Mouse (Mus musculus) midbrain, embryonic 11.5 days (tissue): ENCODE results near the gene Bola1. TPM values are rescaled to one million over a fixed set of nuclear protein-coding genes. Genes with fewer than 3 reads are reported as not detected.
"Not testable (repeated sequence)": the region's sequence is repeated elsewhere in the genome, so short reads cannot be mapped to it uniquely, and the experiment has no call there.

Experiments
- ATAC-seq: fragments of 200-750 bp; cut with Nextera tagmentation; 2 replicates; pipeline ENCODE4 v1.8.0; 2017; ENCODE audit warnings: moderate TSS enrichment, moderate library complexity; ENCODE audit not compliant: low FRiP score
- DNase-seq: peaks from one replicate; pipeline ENCODE4 v3.0.0; 2015; ENCODE audit warnings: low spot score; ENCODE audit errors: missing footprints
- H3K27ac ChIP-seq: fragments of 300-500 bp; sonication (generic); 2 replicates; pipeline ENCODE4 v1.5.1; 2014; ENCODE audit warnings: low read depth, low read length
- H3K27me3 ChIP-seq: fragments of 300-500 bp; sonication (generic); 2 replicates; pipeline ENCODE4 v1.6.1; 2014; ENCODE audit warnings: mild to moderate bottlenecking, low read length, moderate library complexity, mixed read lengths; ENCODE audit not compliant: control insufficient read depth, insufficient read depth
- H3K36me3 ChIP-seq: fragments of 300-500 bp; sonication (generic); 2 replicates; pipeline ENCODE4 v1.6.1; 2014; ENCODE audit warnings: mild to moderate bottlenecking, low read length, moderate library complexity, mixed read lengths; ENCODE audit not compliant: control insufficient read depth, insufficient read depth
- H3K4me1 ChIP-seq: fragments of 300-500 bp; sonication (generic); 2 replicates; pipeline ENCODE4 v1.6.1; 2014; ENCODE audit warnings: low read length; ENCODE audit not compliant: control insufficient read depth, insufficient read depth
- H3K4me2 ChIP-seq: fragments of 300-500 bp; sonication (generic); 2 replicates; pipeline ENCODE4 v1.6.1; 2014; ENCODE audit warnings: mild to moderate bottlenecking, moderate library complexity
- H3K4me3 ChIP-seq: fragments of 300-500 bp; sonication (generic); 2 replicates; pipeline ENCODE4 v1.5.1; 2014; ENCODE audit warnings: low read depth, low read length
- H3K9ac ChIP-seq: fragments of 300-500 bp; sonication (generic); 2 replicates; pipeline ENCODE4 v1.6.1; 2014; ENCODE audit warnings: low read length
- H3K9me3 ChIP-seq: fragments of 300-500 bp; sonication (generic); 2 replicates; pipeline ENCODE4 v1.6.1; 2016; ENCODE audit warnings: low read length; ENCODE audit not compliant: control insufficient read depth
- WGBS: fragments of 180-500 bp; shearing (Covaris S2); extraction: QIAGEN DNeasy Blood & Tissue Kit; methylation state at CpG from one replicate; pipeline ENCODE4 v1.1.7; 2014; 5-methylcytosine and 5-hydroxymethylcytosine counted together
- polyA plus RNA-seq: library from polyadenylated mRNA; unstranded; fragments of >200 nt; fragmentation: Nextera tagmentation; extraction: Ambion mirVana; gene quantifications from 2 replicates; pipeline ENCODE4 v1.2.1, GENCODE M21; 2014

Gene Bola1
- polyA plus RNA-seq, 1 experiment from 2014 or later, result 83.9 TPM

DNA sequence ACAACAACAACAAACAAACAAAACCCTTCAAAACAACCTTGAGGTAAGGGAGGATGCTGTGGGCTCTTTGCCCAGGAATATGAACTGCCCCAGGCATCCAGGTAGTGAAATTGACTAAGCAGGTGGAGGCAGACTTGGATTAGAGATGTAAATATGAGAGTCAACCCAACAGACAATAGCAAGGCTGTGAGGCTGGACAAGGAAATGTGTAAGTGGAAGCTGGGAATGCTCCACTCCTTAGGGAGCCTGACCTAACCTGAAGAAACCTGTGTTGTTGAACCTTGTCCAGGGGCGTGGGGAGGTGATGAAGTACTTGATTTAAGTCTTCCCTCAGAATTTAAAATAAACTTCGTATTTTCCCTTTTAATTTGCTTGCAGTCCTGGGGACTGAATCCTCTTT lies 40.6 kb downstream of the Bola1 start:
- Histone ChIP-seq H3K36me3 (0 out of 2 replicates have a peak, but pooled peaks cover 4% of the 10 kb centered on the region), H3K27me3 (no peaks in the 10 kb centered on the region), H3K4me2 (no peak overlapping the region), H3K9me3 (no peaks in the 10 kb centered on the region), H3K9ac (no peak overlapping the region), H3K4me1 (peaks cover 20% of the 10 kb centered on the region), H3K27ac (no peak overlapping the region), H3K4me3 (no peak overlapping the region)
- ATAC-seq, result no peak
- 88% methylated on average over 2 of the region's 2 CpGs for WGBS
- DNase-seq, result no peak

DNA sequence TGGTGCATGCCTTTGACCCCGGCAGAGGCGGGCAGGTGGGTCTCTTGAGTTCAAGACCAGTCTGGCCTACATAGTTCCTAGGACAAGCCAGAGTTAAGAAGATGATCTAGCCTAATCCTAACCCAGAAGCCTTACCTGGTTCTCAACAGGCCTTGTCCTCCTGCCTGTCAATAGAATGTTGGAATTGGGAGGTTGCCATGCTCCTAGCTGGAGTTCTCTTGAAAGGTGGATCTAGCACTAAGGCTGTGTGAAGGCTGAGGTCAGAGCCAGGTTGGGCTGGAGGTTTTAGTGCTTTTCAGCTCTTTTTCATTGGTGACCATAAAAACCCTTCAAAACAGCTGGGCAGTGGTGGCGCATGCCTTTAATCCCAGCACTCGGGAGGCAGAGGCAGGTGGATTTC lies 41.1 kb downstream of the Bola1 start:
- Histone ChIP-seq H3K27ac (no peak overlapping the region), H3K4me3 (no peak overlapping the region), H3K4me1 (peaks cover 20% of the 10 kb centered on the region), H3K27me3 (no peaks in the 10 kb centered on the region), H3K36me3 (0 out of 2 replicates have a peak, but pooled peaks cover 4% of the 10 kb centered on the region), H3K4me2 (no peak overlapping the region), H3K9me3 (no peaks in the 10 kb centered on the region), H3K9ac (no peak overlapping the region)
- 91% methylated on average over 4 of the region's 4 CpGs for WGBS
- DNase-seq (no peak), ATAC-seq (no peak)

DNA sequence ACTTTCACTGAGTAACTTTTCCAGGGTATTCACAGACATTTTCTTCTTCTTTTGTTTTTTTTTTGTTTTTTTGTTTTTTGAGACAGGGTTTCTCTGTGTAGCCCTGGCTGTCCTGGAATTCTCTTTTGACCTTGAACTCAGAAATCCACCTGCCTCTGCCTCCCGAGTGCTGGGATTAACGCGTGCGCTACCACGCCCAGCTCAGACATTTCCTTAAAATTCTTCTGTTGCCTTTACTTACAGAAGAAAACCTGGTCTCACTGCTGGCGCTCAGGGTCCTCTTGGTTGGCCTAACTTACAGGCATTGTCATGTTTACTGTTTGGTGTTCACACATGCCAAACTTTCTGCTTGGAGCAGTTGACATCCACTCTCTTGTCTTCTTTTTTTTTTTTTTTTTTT lies 44.3 kb downstream of the Bola1 start:
- Histone ChIP-seq H3K4me1 (peaks cover 18% of the 10 kb centered on the region), H3K27me3 (no peaks in the 10 kb centered on the region), H3K9me3 (no peaks in the 10 kb centered on the region), H3K9ac (no peak overlapping the region), H3K36me3 (0 out of 2 replicates have a peak, but pooled peaks cover 4% of the 10 kb centered on the region), H3K4me3 (no peak overlapping the region), H3K4me2 (no peak overlapping the region), H3K27ac (no peak overlapping the region)
- ATAC-seq (no peak), DNase-seq (no peak)
- 97% methylated on average over 6 of the region's 6 CpGs for WGBS

DNA sequence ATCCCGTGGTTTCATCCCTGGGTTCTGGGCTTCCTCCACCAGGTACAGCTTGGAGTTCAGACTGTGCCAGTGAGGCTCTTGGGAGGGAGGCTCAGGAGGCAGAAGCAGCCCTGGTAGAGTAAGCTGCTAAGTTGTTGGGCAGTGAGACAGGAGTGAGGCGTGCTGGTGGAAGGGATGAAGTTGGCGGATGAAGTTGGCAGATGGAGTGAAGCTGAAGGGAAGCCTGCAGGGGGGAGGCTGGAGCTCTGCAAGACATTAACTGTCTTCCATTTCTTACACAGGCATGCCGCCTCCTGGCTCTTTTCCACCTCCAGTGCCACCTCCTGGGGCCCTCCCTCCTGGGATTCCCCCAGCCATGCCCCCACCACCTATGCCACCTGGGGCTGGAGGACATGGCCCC lies 45.5 kb downstream of the Bola1 start:
- H3K4me2 ChIP-seq, H3K9me3 ChIP-seq, H3K27ac ChIP-seq, H3K27me3 ChIP-seq, DNase-seq, H3K9ac ChIP-seq, H3K36me3 ChIP-seq, H3K4me3 ChIP-seq, ATAC-seq: not testable (repeated sequence)
- peaks cover 15% of the 10 kb centered on the region for H3K4me1 ChIP-seq
- 89% methylated on average over 4 of the region's 4 CpGs for WGBS

DNA sequence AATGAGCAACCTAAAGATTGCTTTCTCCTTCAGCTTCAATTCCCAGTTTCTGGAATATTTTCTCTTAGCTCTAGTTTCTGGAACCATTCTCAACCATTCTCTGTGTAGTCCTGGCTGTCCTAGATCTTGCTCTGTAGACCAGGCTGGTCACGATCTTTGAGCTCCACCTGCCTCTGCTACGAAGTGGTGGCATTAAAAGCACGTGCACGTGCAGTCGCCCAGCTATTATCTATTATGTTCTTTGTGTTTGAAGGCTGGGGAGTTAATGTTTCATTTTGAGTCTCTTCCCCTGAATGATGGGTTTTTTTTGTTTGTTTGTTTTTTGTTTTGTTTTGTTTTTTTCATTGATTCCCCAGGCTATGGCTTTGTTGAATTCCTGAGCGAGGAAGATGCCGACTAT lies 46.3 kb downstream of the Bola1 start:
- 38% methylated on average over 7 of the region's 7 CpGs for WGBS
- Histone ChIP-seq H3K27ac (no peak overlapping the region), H3K9me3 (no peaks in the 10 kb centered on the region), H3K9ac (peak overlapping the region; percentile 80), H3K4me3 (peak overlapping the region; percentile 74), H3K27me3 (no peaks in the 10 kb centered on the region), H3K36me3 (0 out of 2 replicates have a peak, but pooled peaks cover 4% of the 10 kb centered on the region), H3K4me2 (peak overlapping the region; percentile 91), H3K4me1 (peaks cover 15% of the 10 kb centered on the region)
- DNase-seq (no peak), ATAC-seq (no peak)

DNA sequence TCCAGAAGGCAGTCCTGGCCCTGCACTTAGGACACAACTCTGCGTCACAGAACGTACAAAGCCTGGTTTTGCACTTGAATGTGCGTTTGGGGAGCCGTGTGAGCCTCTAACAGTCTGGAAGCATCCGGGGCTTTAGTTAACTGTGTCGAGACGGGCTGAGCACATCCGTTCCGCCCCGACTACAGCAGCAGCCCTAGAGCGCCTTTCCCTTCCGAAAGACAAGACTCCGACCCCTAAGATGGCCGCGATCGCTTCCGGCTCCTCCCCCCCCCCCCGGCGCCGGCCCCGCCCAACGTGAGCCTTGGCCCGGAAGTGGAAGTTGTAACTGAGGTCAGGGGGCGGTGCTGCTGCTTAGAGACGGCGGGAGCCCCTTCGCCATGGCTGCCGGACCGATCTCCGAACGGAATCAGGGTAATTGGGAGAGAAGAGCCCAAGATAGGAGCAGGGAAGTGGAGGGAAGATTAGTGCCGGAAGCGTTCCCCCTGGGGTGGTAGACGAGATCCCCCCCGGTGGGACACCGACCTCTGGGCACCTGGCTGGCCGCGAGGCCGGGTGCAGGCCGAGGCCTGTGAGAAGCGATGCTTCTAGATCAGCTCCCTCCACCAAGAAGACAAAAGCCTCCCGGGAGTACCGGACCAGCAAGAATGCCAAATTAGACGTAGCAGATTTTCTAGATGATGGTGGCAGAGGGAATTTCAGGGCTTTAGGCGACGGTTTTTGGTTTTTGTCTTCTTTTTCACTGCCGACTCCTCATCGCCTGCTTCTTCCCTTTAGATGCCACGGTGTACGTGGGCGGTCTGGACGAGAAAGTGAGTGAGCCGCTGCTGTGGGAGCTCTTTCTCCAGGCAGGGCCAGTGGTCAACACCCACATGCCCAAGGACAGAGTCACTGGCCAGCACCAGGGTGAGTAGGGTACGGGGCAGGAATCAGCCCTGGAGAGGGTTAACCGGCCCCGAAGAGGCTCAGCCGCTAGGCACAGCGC lies 47.0 kb downstream of the Bola1 start, which contains the start of gene Sf3b4:
Sf3b4 (plus strand) TSS at position 136 of the 982 bp plus-strand sequence.
- peak within 1 kb of the TSS; percentile 96 for H3K9ac ChIP-seq
- DNase-seq, result peak; percentile 99
- H3K4me3 ChIP-seq, result peak within 1 kb of the TSS; percentile 74
- peak within 1 kb of the TSS; percentile 91 for H3K4me2 ChIP-seq
- H3K27ac ChIP-seq, result peak within 1 kb of the TSS; percentile 96
- peaks cover 15% of the 10 kb centered on the region for H3K4me1 ChIP-seq
- peak; percentile 95 for ATAC-seq
- no peaks in the 10 kb centered on the region for H3K27me3 ChIP-seq
- no peaks in the 10 kb centered on the region for H3K9me3 ChIP-seq
- H3K36me3 ChIP-seq, result 0 out of 2 replicates have a peak, but pooled peaks cover 4% of the 10 kb centered on the region
- under 1% methylated on average over 57 of the region's 58 CpGs for WGBS

DNA sequence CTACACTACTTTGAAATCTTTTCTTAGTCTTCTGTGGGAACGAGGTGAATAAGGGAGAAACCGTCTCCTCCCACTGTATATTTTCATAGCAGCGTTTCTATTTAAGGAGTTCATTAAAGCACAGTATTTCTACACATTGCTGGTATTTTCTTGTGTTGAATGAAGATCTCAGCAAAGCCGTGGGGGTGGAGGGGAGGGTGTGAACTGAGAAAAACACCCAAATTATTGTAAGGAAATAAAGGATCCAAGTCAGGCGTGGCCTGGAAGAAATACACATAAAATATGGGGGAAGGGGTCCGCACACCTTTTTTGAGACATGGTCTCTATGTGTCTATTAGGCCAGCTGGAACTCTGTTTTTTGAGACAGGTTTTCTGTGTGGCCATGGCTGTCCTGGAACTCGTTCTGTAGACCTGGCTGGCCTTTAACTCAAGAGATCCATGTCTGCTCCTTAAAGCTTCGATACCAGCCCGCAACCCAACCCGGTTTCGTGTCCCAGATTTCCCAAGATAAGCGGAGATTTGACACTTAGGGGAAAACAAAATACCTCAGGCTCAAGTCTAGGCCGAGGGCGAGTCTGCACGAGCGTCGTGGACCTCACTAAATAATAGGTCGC lies 47.8 kb downstream of the Bola1 start:
- peak overlapping the region; percentile 74 for H3K4me3 ChIP-seq
- no peaks in the 10 kb centered on the region for H3K27me3 ChIP-seq
- H3K27ac ChIP-seq, result peak overlapping the region; percentile 96
- no peaks in the 10 kb centered on the region for H3K9me3 ChIP-seq
- H3K36me3 ChIP-seq, result 0 out of 2 replicates have a peak, but pooled peaks cover 2% of the 10 kb centered on the region
- H3K4me2 ChIP-seq, result peak overlapping the region; percentile 91
- WGBS, result 25% methylated on average over 18 of the region's 18 CpGs
- peak overlapping the region; percentile 96 for H3K9ac ChIP-seq
- H3K4me1 ChIP-seq, result peaks cover 15% of the 10 kb centered on the region
- DNase-seq (peak; percentile 89), ATAC-seq (peak; percentile 20)

DNA sequence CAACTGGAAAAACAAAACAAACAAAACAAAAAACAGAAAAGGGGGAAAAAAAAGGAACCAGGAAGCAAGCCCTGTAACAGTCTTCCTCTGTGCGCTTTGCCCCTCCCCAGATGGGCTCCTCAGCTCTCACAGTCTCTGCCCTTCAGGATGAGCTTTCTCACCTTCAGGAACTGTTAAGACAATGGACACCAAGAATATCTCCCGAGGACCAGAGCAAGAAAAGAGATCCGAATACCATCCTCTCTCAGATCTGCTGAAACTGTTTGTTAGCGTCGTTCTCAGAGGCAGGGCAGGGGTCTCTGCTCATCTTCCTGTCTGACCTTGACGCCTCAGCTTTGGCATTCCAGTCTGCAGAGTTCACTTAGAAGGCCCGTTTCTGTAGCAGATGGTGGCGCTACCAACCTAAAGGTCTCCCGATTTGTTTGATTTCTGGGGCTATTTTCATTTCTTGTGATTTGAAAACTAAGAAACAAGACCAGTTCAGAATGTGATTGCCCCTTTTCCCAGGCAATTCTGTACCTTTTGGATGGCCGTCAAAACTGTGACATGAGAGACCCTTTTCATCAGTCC lies 48.4 kb downstream of the Bola1 start:
- WGBS, result 79% methylated on average over 10 of the region's 10 CpGs
- ATAC-seq (no peak), DNase-seq (no peak)
- H3K27ac ChIP-seq, result no peak overlapping the region; the same call in 1 of the 2 replicates
- peak overlapping the region; percentile 74 for H3K4me3 ChIP-seq
- H3K27me3 ChIP-seq, result no peaks in the 10 kb centered on the region
- H3K4me1 ChIP-seq, result peaks cover 15% of the 10 kb centered on the region
- peak overlapping the region; percentile 91 for H3K4me2 ChIP-seq
- H3K9me3 ChIP-seq, result no peaks in the 10 kb centered on the region
- H3K9ac ChIP-seq, result peak overlapping the region; percentile 96; the same call in 1 of the 2 replicates
- 0 out of 2 replicates have a peak, but pooled peaks cover 2% of the 10 kb centered on the region for H3K36me3 ChIP-seq
